ENCODE assay signal across 26 mouse cellular contexts in genomic region chr11:60990428-60990827, GRCm38 (mm10). TPM values are rescaled to one million over a fixed set of nuclear protein-coding genes. Genes with fewer than 3 reads are reported as not detected.
"Had no signal": no experiment of that assay in that cellular context is flagged by ENCODE, and none has a peak within 500 bp of the region (broad histone marks: within the 10 kb centered on the region; RNA-seq: fewer than 3 reads in every experiment).

No protein-coding gene starts in this region.

- H3K4me1 ChIP-seq: heart, embryonic 13.5 days; hindbrain, embryonic 13.5 days; hindbrain, embryonic 15.5 days; kidney, embryonic 15.5 days; limb, embryonic 13.5 days; limb, embryonic 15.5 days; liver, embryonic 13.5 days; liver, embryonic 15.5 days had no signal

- H3K9me3 ChIP-seq: heart, embryonic 13.5 days; hindbrain, embryonic 13.5 days; hindbrain, embryonic 15.5 days; kidney, embryonic 15.5 days; limb, embryonic 15.5 days; liver, embryonic 13.5 days; liver, embryonic 15.5 days had no signal

- ATAC-seq: hindbrain, postnatal 0 days; intestine, embryonic 16.5 days had no signal

- H3K27ac ChIP-seq: heart, adult 2 months; heart, embryonic 13.5 days; heart, embryonic 15.5 days; hindbrain, embryonic 13.5 days; hindbrain, embryonic 15.5 days; hindbrain, postnatal 0 days; kidney, embryonic 15.5 days; kidney, postnatal 0 days; limb, embryonic 13.5 days; limb, embryonic 15.5 days; liver, embryonic 13.5 days; liver, embryonic 15.5 days had no signal

- H3K36me3 ChIP-seq: heart, embryonic 13.5 days; heart, embryonic 15.5 days; hindbrain, embryonic 13.5 days; hindbrain, embryonic 15.5 days; kidney, embryonic 15.5 days; limb, embryonic 13.5 days; limb, embryonic 15.5 days; liver, embryonic 13.5 days; liver, embryonic 15.5 days had no signal

- H3K4me3 ChIP-seq: heart, adult 2 months; heart, embryonic 13.5 days; heart, embryonic 15.5 days; hindbrain, embryonic 13.5 days; hindbrain, embryonic 15.5 days; kidney, embryonic 15.5 days; limb, embryonic 13.5 days; limb, embryonic 15.5 days; liver, embryonic 13.5 days; liver, embryonic 15.5 days had no signal

- H3K9ac ChIP-seq: heart, embryonic 13.5 days; heart, embryonic 15.5 days; hindbrain, embryonic 13.5 days; hindbrain, embryonic 15.5 days; kidney, embryonic 15.5 days; limb, embryonic 13.5 days; limb, embryonic 15.5 days; liver, embryonic 13.5 days; liver, embryonic 15.5 days had no signal

- H3K4me2 ChIP-seq: heart, embryonic 11.5 days; heart, embryonic 13.5 days; heart, embryonic 15.5 days; hindbrain, embryonic 13.5 days; hindbrain, embryonic 15.5 days; kidney, embryonic 15.5 days; limb, embryonic 13.5 days; limb, embryonic 15.5 days; liver, embryonic 11.5 days; liver, embryonic 13.5 days; liver, embryonic 15.5 days had no signal

- DNase-seq: heart, adult 2 months; heart, postnatal 14 days; heart, postnatal 36 days; kidney, adult 11 months; kidney, adult 2 months; kidney, adult 9 months; kidney, postnatal 14 days; kidney, postnatal 36 days; layer of hippocampus, adult 9-11 months; layer of hippocampus, postnatal 36 days; left cerebral cortex, postnatal 4 days; liver, embryonic 13.5 days had no signal

- H3K27me3 ChIP-seq: heart, embryonic 13.5 days; heart, embryonic 15.5 days; hindbrain, embryonic 13.5 days; hindbrain, embryonic 15.5 days; kidney, embryonic 15.5 days; limb, embryonic 13.5 days; limb, embryonic 15.5 days; liver, embryonic 13.5 days; liver, embryonic 15.5 days had no signal

RNA-seq across cellular contexts. Expression of gene Kcnj12, which starts 31.9 kb away (rescaled TPM):
- total RNA-seq: hematopoietic stem cell, adult 5-6 weeks had no signal
- polyA plus RNA-seq: liver, embryonic 11.5 days; liver, embryonic 15.5 days had no signal
